Mouse (Mus musculus) embryonic facial prominence, embryonic 15.5 days (tissue): ENCODE measurements at regions not wholly inside any gene's neighbourhood (a gene's known extent, or its start where the extent isn't known, plus 50 kb on each side); places are given as distances from the start of the nearest gene placed in this dataset.
"Not testable (repeated sequence)": the region's sequence is repeated elsewhere in the genome, so short reads cannot be mapped to it uniquely, and the experiment has no call there.

ENCODE experiments used
- ATAC-seq: fragments of 200-750 bp; cut with Nextera tagmentation; 2 replicates; pipeline ENCODE4 v1.8.0; 2017; ENCODE audit warnings: low read depth, moderate TSS enrichment; ENCODE audit not compliant: insufficient number of reproducible peaks, low FRiP score, low TSS enrichment
- H3K27ac ChIP-seq: fragments of 300-500 bp; sonication (generic); replicated peaks from 2 replicates; pipeline ENCODE4 v1.5.1; 2015; ENCODE audit warnings: mild to moderate bottlenecking, inconsistent platforms
- H3K27me3 ChIP-seq: fragments of 300-500 bp; sonication (generic); 2 replicates; pipeline ENCODE4 v1.6.1; 2015; ENCODE audit warnings: inconsistent platforms
- H3K36me3 ChIP-seq: fragments of 300-500 bp; sonication (generic); 2 replicates; pipeline ENCODE4 v1.6.1; 2015; ENCODE audit warnings: mild to moderate bottlenecking, inconsistent platforms
- H3K4me1 ChIP-seq: fragments of 300-500 bp; sonication (generic); 2 replicates; pipeline ENCODE4 v1.6.1; 2015; ENCODE audit warnings: inconsistent platforms
- H3K4me2 ChIP-seq: fragments of 300-500 bp; sonication (generic); replicated peaks from 2 replicates; pipeline ENCODE4 v1.6.1; 2015; ENCODE audit warnings: mild to moderate bottlenecking, inconsistent platforms
- H3K4me3 ChIP-seq: fragments of 300-500 bp; sonication (generic); replicated peaks from 2 replicates; pipeline ENCODE4 v1.5.1; 2015; ENCODE audit warnings: mild to moderate bottlenecking, inconsistent platforms
- H3K9ac ChIP-seq: fragments of 300-500 bp; sonication (generic); 2 replicates; pipeline ENCODE4 v1.6.1; 2015; ENCODE audit warnings: inconsistent platforms
- H3K9me3 ChIP-seq: fragments of 300-500 bp; sonication (generic); replicated peaks from 2 replicates; pipeline ENCODE4 v1.6.1; 2016; ENCODE audit warnings: inconsistent platforms
- WGBS: fragments of 180-500 bp; shearing (Covaris S2); methylation state at CpG from one replicate; pipeline ENCODE4 v1.1.7; 2015; 5-methylcytosine and 5-hydroxymethylcytosine counted together

- Histone ChIP-seq H3K9me3 (no peaks in the 10 kb centered on the region), H3K4me1 (no peaks in the 10 kb centered on the region), H3K9ac (no peak overlapping the region), H3K27ac (no peak overlapping the region), H3K4me3 (no peak overlapping the region), H3K27me3 (no peaks in the 10 kb centered on the region), H3K36me3 (no peaks in the 10 kb centered on the region), H3K4me2 (no peak overlapping the region)
- 86% methylated on average over 1 of the region's 1 CpGs for WGBS
- no peak for ATAC-seq
These were observed 1164.1 kb downstream of the A830018L16Rik start for GRCm38 (mm10) chr1:12577978-12578377.

GRCm38 (mm10) chr1:12583012-12583411 lies 1169.1 kb downstream of the A830018L16Rik start:
- no peaks in the 10 kb centered on the region for H3K9me3 ChIP-seq
- H3K9ac ChIP-seq, result no peak overlapping the region
- no peak for ATAC-seq
- no peak overlapping the region for H3K27ac ChIP-seq
- H3K4me3 ChIP-seq, result no peak overlapping the region
- no peaks in the 10 kb centered on the region for H3K36me3 ChIP-seq
- WGBS, result 84% methylated on average over 3 of the region's 3 CpGs
- no peaks in the 10 kb centered on the region for H3K27me3 ChIP-seq
- no peaks in the 10 kb centered on the region for H3K4me1 ChIP-seq
- H3K4me2 ChIP-seq, result no peak overlapping the region

DNA sequence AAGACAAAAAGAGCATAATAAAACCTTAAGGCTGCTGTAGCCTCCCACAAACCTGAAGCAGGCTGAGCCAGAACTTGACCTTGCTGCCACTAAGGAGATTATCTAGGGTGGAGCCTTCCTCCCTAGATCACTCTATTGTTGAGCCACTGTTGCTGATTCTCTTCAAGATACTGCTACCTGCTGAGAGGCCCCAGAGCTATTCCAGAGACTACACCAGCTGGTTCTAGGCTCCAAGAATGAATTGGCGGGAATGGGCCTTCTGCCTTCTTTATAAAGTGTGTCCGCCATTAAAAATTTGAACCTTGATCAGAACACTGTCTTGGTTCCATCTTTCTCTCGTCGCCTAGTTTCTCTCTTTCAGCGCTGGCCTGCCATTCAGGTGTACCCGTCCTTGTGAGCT lies 1173.1 kb downstream of the A830018L16Rik start:
- not testable (repeated sequence) for ATAC-seq, H3K36me3 ChIP-seq, H3K4me2 ChIP-seq, H3K4me3 ChIP-seq, H3K4me1 ChIP-seq, H3K27ac ChIP-seq, H3K9me3 ChIP-seq, H3K9ac ChIP-seq, H3K27me3 ChIP-seq
- WGBS, result 87% methylated on average over 6 of the region's 6 CpGs

GRCm38 (mm10) chr1:12612102-12612501 lies 1198.2 kb downstream of the A830018L16Rik start:
- Histone ChIP-seq H3K9ac (no peak overlapping the region), H3K36me3 (no peaks in the 10 kb centered on the region), H3K4me1 (no peaks in the 10 kb centered on the region), H3K9me3 (no peaks in the 10 kb centered on the region), H3K27ac (no peak overlapping the region), H3K27me3 (no peaks in the 10 kb centered on the region), H3K4me3 (no peak overlapping the region), H3K4me2 (no peak overlapping the region)
- ATAC-seq, result no peak
- WGBS, result 84% methylated on average over 4 of the region's 4 CpGs

DNA sequence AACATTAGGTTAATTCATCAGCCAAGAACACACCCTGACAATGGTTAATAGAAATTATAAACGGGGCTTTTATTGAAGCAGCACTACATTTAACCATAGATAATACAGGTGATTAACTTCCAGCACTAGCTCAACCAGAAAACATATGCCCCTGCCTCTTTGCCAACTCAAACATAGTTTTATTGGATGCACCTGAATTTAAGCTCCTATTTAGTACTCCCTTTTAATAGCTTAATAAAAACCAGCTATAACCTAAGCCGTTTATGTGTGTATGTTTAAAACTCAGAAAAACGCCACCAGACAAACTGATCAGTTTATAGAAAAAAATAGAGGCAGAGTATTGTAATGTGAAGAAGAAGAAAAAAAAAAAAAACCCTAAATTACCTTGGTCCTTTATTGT lies 1201.4 kb downstream of the A830018L16Rik start:
- ATAC-seq, result no peak
- Histone ChIP-seq H3K4me3 (no peak overlapping the region), H3K27ac (no peak overlapping the region), H3K27me3 (no peaks in the 10 kb centered on the region), H3K9me3 (no peaks in the 10 kb centered on the region), H3K36me3 (no peaks in the 10 kb centered on the region), H3K4me1 (no peaks in the 10 kb centered on the region), H3K9ac (no peak overlapping the region), H3K4me2 (no peak overlapping the region)
- WGBS, result 53% methylated on average over 3 of the region's 3 CpGs

DNA sequence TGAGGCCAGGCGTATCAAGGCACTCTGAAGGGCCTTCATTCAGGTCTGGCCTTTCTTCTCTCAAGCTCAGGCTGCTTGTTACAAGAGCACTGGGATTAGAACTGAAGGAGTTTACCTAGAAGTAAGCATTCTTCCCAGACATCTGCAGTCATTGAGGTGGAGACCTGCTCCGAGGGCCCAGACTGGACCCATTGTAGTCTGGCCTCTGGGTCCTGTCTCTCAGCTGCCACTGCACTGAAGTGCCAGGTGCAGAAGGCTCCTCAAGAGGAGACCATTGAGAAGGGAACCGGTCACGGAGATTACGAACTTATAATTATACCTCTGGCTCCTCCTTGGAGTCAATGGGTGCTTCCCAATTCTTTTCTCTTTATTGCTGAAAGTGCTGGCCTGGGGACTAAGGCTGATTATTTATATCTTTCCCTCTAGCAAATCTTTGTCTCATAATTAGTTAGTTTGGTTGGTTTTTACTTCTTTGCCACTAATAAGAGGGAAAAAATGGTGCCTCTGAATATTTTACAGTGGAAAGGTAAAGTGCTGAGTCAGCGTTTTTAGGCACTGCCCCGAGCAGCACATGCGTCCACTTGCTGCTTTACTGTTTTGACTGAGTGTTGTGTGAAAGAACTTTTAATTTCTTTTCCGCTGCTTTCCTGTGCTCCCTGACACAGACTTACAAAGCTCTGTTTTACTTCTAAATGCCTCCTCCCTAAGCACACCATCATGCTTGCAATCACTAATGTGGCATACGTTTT lies 1202.0 kb downstream of the A830018L16Rik start:
- ATAC-seq, result no peak
- 60% methylated on average over 10 of the region's 10 CpGs for WGBS
- H3K36me3 ChIP-seq, result no peaks in the 10 kb centered on the region
- no peaks in the 10 kb centered on the region for H3K27me3 ChIP-seq
- no peak overlapping the region for H3K4me2 ChIP-seq
- no peak overlapping the region for H3K27ac ChIP-seq
- H3K9me3 ChIP-seq, result no peaks in the 10 kb centered on the region
- no peak overlapping the region for H3K4me3 ChIP-seq
- no peak overlapping the region for H3K9ac ChIP-seq
- H3K4me1 ChIP-seq, result no peaks in the 10 kb centered on the region

- Histone ChIP-seq H3K27me3 (no peaks in the 10 kb centered on the region), H3K9ac (no peak overlapping the region), H3K4me3 (no peak overlapping the region), H3K36me3 (no peaks in the 10 kb centered on the region), H3K27ac (no peak overlapping the region), H3K4me2 (no peak overlapping the region), H3K4me1 (no peaks in the 10 kb centered on the region), H3K9me3 (no peaks in the 10 kb centered on the region)
- no peak for ATAC-seq
- 68% methylated on average over 2 of the region's 2 CpGs for whole genome bisulfite sequencing
These were observed 1206.1 kb downstream of the A830018L16Rik start for GRCm38 (mm10) chr1:12619981-12620380.

- Histone ChIP-seq H3K9ac (no peak overlapping the region), H3K27me3 (no peaks in the 10 kb centered on the region), H3K4me2 (no peak overlapping the region), H3K36me3 (no peaks in the 10 kb centered on the region), H3K9me3 (no peaks in the 10 kb centered on the region), H3K27ac (no peak overlapping the region), H3K4me1 (no peaks in the 10 kb centered on the region), H3K4me3 (no peak overlapping the region)
- no peak for ATAC-seq
- 75% methylated on average over 6 of the region's 6 CpGs for WGBS
These were observed 1206.9 kb downstream of the A830018L16Rik start for GRCm38 (mm10) chr1:12620825-12621224.

GRCm38 (mm10) chr1:12623158-12623557 lies 1209.3 kb downstream of the A830018L16Rik start:
- Histone ChIP-seq H3K4me2 (no peak overlapping the region), H3K4me3 (no peak overlapping the region), H3K27me3 (no peaks in the 10 kb centered on the region), H3K9ac (no peak overlapping the region), H3K9me3 (no peaks in the 10 kb centered on the region), H3K27ac (no peak overlapping the region), H3K4me1 (no peaks in the 10 kb centered on the region), H3K36me3 (no peaks in the 10 kb centered on the region)
- no peak for ATAC-seq
- WGBS, result 80% methylated on average over 4 of the region's 4 CpGs

GRCm38 (mm10) chr1:12633049-12633448 lies 1219.1 kb downstream of the A830018L16Rik start:
- WGBS, result 78% methylated on average over 3 of the region's 3 CpGs
- H3K4me3 ChIP-seq, result no peak overlapping the region
- no peaks in the 10 kb centered on the region for H3K27me3 ChIP-seq
- no peak overlapping the region for H3K4me2 ChIP-seq
- H3K27ac ChIP-seq, result no peak overlapping the region
- no peak for ATAC-seq
- no peaks in the 10 kb centered on the region for H3K36me3 ChIP-seq
- no peak overlapping the region for H3K9ac ChIP-seq
- no peaks in the 10 kb centered on the region for H3K4me1 ChIP-seq
- H3K9me3 ChIP-seq, result no peaks in the 10 kb centered on the region

DNA sequence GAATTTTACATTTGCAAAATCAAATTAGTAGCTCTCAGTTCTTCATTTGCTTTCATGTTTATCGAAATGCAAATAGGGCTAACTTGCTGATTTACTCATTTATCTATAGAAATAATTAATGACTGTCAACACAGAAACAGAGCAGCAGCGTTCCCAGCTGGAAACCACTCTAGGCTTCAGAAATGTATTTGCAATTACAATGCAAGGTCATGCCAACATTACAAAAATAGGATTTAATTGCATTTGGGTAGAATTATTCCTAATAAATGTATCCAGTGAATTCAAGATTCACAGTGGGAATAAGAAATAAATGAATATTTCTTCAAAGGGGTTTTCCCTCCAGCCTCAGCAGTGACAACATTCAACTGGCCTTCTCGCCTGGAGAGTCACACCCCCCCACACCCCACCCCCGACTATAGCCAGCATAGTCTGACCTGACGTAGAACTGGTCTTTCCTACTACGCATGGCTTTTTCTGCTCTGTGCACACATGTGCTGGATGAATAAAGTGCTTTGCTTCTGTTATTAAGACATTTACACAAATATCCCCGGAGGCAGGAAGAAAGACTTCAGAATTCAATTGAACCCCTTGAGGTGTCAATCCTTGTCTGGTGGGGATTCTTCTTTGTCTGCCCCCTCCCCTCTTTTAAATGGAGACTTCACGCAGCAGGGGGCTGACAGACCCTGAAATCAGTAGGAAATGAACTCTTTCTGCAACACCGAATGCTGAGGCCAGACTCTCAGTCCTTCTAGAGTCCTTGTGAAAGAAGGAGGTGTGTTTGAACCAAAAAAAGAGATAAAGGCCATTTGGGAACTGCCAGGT lies 1222.6 kb downstream of the A830018L16Rik start:
- ATAC-seq, result no peak
- Histone ChIP-seq H3K4me3 (no peak overlapping the region), H3K9me3 (no peaks in the 10 kb centered on the region), H3K4me2 (no peak overlapping the region), H3K36me3 (no peaks in the 10 kb centered on the region), H3K4me1 (no peaks in the 10 kb centered on the region), H3K9ac (no peak overlapping the region), H3K27ac (no peak overlapping the region), H3K27me3 (no peaks in the 10 kb centered on the region)
- WGBS, result 47% methylated on average over 9 of the region's 9 CpGs
